Mouse (Mus musculus): Measurements from ENCODE around the gene Tyro3.
A peak's percentile ranks its signal among the peaks of the same experiment; 100 is the strongest.

Gene Tyro3

DNA sequence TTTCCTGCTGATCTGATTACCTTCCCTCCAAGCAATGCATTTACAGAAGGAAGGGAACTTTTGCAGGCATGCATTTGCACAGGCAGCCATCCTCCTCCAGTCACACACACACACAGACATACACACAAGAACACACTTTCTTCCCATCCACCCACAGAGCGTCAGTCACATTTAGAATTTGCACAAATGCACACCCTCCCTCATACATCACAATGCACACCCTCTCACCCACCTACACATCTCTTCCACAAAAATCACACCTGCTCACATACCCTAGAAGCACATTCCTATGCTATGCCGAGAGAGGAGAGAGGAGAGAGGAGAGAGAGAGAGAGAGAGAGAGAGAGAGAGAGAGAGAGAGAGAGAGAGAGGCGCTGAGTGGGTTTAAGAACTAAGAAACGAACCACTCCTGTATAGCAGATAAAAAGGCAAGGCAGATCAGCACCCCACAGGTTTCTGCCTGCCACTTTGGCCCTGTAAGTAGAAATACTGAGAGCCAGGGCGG lies at the start of gene Tyro3:
Tyro3 (plus strand) TSS at position 455 of the 505 bp plus-strand sequence.
- DNase-seq (ENCODE audit: low spot score) = no peak

DNA sequence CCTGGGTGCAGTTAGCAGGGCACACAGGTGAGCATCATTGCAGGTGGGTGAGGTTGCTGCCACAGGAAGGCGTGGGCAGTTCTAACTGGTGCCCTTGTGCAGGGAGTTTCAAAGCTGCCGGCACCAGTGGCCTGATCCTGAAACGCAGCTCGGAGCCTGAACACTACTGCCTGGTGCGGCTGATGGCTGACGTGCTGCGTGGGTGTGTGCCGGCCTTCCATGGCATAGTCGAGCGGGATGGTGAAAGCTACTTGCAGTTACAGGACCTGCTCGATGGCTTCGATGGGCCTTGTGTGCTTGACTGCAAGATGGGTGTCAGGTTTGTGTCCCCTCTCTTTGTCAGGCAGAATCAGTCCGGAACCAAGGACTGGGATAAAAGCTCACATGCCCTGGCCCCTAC lies 48.3 kb upstream of the Tyro3 start:
- no peak for DNase-seq (ENCODE audit: low spot score)

DNA sequence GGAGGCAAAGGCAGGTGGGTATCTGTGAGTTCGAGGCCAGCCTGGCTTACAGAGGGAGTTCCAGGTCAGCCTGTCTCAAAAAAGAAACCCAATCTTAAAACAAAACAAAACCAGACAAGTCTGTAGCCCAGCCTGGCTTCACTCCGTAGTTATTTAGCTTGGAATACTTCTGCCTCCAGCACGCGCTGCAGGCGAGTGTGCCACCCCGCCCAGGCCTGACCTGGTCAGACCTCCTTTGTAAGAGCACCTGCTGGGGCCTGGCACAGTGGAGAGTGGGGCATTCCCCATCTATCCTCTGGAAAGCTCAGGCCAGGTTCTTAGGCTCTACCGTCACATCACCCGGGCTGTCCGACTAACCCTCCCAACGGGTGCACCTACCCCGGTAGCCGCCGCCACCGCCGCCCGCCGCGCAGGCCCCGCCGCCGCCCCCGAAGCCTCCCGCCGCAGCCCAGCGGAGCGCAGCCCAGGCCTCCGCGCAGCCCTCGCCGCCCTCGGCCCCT lies 39.9 kb upstream of the Tyro3 start:
- no peak for DNase-seq (ENCODE audit: low spot score)

DNA sequence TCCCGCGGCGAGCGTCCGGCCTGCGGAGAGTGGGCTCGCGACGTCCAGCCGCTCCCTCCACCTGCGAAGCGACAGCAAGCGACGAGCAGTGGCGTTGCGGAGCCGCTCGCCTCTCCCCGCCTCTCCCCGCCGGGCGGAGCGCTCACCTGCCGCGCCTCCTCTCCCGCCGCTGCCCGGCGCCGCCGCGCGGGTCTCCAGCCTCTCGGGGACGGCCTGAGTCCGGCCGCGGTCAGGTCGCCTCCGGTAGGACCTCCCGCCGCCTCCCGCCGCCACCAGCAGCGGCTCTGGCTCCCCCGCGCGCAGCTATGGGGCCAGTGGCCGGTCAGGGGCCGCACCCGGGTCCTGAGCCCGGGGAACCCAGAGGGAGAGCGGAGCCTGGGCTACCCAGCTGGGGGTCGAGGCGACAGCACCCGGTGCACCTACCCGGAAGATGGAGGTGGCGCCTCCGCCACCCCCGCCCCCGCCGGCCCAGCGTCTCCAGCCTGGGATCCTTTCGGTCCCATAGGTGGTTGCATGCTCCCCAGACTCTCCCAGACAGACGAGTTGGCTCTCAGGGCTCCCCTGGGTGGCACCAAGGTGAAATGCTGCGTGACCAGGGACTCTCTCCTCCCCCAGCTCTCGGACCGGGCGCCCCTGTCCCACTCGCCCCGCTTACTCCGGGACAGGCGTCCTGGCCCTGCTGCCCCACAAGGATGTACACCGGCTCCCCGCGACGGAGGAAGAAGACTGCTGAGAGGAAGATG lies 39.3 kb upstream of the Tyro3 start:
- peak; percentile 13 for DNase-seq (ENCODE audit: low spot score)

DNA sequence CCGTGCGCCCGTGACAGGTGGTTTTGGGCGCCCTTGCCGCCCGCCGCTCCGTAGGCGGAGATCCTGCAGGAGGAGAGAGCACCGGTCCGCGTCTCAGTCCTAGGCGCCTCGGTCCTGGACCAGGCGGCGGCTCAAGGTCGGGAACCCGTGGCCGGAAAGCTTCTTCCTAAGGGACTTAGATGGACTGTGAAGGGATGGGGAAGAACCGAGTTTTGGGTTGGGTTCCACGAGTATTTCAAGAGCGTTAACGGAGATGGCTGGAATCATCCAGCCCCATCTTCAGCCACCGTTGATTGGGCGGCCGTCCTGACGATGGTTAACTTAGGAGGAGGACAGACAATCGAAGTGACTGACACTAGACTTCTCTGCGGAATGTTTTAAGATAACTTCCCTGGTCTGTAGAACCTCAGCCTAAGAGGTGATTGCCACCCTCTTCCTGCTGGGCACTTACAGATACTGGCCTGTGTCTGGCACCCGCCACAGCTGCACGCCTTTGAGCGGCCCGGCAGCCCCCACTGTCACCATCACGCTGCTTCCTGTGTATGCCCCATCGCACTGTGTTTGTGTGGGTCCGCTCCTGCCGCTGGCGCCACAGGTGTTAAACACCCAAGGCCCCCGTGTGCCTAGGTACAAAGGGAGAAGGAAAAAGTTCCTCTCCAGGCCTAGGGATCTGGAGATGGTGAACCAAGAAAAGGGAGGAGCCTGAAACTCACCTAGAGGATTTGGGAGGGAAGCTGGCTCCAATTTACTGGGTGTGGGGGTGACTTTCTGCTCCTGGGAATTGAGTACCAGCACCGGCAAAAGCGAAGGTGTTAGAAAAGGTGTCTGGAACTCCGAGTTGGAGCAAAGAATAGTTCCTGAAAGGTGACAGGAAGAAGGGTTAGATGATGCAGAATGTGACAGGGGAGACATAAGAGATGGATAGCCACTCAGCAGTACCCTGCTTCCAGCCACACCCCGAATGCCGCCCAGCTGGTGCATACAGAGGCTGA lies 38.4 kb upstream of the Tyro3 start:
- no peak for DNase-seq (ENCODE audit: low spot score)

DNA sequence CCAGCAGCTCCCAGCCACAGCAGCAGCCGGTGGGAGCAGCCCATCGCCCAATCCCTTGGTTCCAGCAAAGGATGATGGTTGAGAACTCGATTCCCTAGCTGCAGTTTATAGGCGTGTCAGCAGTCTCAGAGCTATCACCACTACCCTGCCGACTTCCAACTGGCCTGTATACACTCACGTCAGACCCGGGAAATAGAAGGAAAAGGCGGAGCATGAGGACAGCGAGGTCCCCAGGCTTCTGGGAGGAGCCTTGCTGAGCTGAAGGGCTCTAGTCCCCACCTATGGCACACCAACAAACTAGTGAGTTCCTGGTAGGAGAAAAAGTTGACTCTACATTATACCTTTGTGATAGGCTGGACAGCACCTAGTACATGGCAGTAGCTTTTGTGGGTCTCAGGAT lies 37.3 kb upstream of the Tyro3 start, which contains the start of gene Ltk:
Ltk (minus strand) TSS at position 181 of the 400 bp plus-strand sequence.
- no peak for DNase-seq (ENCODE audit: low spot score)

DNA sequence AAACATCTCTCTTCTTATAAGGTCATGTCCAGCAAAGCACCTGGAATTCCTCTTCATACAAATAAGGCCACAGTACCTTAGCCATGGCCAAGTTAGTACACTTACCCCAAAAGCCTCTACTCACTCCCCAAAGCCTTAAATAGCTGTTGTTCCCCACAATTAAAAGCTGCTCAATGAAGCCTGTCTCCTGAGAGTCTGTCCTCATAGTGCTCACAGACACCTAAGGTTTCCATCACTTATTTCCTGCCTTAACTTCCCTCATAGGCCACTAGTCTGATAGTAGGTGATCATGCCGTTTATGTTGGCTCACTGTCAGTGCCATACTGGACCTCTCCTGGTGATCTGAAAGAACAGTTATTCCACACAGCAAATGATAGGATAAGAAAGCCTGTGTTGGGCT lies 35.3 kb upstream of the Tyro3 start:
- DNase-seq (ENCODE audit: low spot score) = no peak

DNA sequence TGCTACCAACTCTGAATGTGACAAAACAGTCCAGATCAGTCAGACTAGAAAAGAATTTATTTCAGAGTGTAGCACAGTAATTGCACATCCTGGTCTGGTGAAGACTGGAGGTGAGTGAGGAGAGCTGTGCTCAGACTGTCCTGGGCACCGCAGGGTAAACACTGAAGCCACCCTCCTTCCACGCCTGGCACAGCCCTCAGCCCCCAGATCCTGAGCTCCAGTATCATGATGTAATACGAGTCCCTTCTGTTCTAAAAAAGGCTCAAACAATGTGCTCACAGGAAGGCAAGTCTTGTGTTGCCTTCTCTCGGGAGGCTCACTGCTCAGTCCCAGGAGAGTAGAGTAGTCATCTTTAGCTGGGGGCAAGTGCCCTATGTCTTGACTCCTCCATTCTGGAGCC lies 33.6 kb upstream of the Tyro3 start:
- DNase-seq (ENCODE audit: low spot score) = no peak

DNA sequence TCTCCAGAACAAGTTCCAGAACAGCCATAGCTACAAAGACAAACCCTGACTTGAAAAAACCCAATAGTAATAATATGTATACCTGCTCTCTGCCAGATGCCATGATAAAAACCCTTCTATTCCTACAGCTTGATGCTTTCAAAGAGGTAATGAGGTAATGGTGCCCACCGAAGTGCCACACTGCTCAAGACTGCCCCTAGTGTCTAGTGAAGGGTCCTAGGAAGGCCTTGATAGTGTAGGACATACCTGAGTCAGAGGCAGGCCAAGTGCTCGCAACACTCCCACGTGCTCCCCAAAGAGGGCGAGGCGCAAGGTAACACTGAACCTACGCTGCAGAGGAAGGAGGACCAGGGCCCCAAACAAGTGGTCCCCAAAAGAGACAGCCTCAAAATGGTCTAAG lies 30.3 kb upstream of the Tyro3 start:
- no peak for DNase-seq (ENCODE audit: low spot score)

DNA sequence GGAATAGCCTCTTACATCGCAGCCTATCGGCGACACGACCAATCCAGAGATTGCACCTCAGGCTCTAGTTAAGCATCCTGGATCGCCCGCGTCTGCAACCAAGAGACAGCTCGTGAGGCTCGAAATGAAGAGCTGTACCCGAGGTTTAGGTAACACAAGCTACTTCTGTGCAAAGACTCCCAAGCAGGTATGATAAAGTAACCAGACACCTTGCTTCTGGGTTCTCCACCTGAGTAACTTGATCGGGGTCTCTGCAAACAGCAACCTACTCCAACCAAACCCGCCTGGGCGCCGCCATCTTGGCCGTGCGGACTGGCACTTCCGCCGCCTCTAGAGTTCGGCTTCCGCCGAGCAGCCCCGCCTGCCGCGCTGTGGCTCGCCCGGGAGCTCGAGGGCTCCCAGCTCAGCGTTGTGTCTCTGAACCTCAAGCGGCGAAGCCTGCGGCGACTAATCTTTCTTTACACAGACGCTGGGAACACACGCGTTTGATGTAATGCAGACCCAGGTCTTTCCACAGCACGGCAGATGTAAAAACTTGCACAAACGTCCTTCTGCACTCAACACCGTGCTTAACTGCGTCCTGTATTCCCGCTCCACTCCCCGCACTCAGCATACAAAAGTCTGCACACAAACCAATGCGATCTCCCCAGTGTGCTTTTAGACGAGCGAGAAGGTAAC lies 10.2 kb upstream of the Tyro3 start, which contains the start of gene Rpap1:
Rpap1 (minus strand) TSS at position 332 of the 678 bp plus-strand sequence.
- peak; percentile 70 for DNase-seq (ENCODE audit: low spot score)

DNA sequence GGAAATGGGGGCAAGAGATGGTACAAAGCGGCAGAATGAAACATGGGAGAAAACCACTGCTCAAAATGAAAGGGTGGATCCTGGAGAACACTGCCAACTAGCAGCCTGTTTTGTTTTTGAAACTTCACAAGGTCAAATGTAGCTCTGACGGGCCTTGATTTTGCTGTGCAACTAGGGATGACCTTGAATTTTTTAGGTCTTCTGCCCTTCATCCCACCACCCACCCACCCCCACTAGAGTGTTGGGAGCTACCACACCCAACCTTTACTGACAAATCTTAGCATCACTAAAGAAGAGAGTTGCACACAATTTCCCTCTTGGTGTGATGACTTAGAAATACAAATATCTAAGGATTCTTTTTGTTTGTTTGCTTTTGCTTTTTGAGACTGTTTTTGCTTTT lies 7.5 kb upstream of the Tyro3 start:
- DNase-seq (ENCODE audit: low spot score) = no peak

DNA sequence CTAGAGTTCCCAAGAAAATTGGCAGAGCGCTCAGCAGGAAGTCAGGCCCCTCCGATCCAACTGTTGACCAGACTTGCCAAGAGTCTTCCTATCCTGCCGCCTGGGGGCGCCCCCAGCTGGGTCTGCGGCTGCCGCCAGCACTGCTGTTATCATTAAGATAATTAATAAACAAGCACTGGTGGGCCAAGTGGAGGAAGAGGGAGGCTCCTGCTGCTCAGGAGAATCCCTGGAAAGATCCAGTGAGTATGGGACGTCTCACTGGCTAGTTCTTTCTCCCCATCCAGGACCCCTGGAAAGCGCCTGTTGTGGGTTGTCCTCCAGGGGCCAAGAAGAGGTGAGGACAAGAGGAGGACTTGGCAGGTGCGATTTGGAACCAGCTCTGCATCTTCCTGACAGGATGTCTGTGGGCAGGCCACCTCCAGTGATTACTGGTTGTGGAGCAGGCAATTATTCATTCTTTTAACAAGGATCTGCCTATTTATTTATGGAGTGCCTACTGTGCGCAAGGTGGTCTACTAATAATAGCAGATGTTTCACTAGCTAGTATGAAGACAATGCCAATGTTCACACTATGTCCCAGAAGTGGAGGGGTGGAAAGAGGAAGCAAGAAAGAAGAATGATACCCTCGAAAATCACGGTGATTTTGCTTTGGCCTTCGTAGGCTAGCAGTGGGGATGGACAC lies 854 bp downstream of the Tyro3 start:
- peak; percentile 68 for DNase-seq (ENCODE audit: low spot score)

DNA sequence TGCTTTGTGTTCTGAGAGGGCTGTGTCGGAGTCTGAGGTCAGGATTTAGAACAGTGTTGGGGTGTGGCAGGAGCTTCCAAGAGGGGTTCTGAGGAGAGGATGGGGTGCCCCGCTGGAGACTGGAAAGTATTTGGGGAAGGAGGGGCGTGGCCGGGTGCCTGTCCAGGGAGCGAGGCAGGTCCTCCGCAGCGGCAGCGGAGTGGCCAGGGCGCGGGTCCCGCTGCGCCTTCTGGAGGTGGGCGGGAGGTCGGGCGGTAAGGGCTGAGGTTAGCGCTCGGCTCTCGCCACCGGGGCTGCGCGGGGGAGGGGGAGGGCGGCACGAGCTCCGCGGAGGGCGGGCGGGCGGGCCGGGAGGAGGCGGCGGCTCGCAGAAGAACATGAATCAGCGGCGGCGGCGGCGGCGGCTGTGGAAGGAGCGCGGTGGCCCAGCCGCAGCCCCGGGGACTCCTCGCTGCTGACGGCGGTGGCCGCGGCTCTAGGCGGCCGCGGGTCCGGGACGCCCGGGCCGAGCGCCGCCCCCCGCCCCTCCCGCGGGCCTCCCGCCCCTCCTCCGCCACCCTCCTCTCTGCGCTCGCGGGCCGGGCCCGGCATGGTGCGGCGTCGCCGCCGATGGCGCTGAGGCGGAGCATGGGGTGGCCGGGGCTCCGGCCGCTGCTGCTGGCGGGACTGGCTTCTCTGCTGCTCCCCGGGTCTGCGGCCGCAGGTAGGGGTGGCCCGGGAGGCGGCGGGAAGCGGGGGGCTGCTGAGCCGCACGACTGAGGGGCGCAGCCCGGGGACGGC lies 1.8 kb downstream of the Tyro3 start:
- DNase-seq (ENCODE audit: low spot score) = no peak

DNA sequence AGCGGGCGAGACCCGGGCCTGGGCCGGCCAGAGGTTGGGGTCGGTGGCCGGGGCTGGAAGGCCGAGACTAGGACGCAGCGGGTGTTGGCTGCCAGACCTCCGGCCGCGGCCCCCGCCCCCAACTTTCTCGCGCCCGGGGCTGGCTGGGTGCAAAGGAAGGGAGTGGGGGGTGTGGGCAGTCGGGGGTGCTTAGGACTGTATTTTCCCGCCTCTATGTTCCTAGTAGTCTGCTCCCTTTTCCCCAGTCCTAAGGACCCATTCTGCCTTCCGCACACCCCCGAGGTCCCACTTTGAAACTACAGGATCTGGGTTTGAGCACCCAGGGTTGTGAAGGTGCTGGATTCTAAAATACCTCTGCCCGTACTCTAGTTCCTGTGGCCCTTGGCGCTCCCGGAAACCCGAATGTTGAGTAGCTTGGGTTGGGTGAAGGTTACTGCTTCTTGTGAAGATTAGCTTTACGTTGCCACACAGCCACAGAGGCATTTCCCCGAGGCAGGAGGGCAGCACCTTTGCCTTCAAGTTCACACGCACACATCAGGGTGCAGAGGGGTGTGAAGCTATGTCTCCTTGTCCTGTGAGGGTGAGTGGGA lies 2.5 kb downstream of the Tyro3 start:
- no peak for DNase-seq (ENCODE audit: low spot score)

DNA sequence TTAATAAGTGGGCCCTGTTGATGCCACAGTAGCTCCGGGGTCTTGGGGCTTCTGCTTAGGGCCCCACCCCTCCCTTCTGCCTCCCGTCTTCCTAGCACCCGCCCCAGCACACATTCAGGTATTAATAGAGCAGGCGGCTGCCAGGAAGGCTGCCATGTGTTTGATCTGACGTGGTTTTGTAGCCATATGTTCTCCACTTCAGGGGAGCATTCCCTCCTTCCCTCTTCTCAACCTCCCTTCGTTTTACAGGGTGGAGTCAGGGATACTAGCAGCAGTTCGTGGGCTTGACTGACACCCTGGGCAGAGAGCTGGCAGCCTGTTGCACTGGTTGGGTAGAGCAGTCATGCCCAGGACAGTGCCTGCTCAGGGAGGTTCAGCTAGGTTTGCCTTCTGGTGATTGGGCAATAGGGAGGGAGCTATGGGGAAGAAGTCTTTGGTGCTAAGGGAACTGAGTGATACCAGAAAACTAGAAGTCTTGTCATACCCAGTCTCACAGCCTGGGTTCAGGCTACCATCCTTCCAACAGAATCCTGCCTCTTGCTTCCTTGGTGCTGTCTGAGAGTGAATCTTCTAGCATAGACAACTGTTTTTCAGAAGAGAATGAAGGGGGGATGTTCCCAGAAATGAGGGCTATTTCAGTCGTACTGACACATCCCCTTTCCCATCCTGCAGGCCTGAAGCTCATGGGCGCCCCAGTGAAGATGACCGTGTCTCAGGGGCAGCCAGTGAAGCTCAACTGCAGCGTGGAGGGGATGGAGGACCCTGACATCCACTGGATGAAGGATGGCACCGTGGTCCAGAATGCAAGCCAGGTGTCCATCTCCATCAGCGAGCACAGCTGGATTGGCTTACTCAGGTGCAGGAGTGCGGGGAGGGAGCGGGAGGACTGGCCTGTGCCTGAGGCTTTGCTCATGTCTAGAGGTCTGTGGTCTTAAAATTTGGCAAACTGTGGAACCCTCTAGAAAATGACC lies 3.6 kb downstream of the Tyro3 start:
- no peak for DNase-seq (ENCODE audit: low spot score)

DNA sequence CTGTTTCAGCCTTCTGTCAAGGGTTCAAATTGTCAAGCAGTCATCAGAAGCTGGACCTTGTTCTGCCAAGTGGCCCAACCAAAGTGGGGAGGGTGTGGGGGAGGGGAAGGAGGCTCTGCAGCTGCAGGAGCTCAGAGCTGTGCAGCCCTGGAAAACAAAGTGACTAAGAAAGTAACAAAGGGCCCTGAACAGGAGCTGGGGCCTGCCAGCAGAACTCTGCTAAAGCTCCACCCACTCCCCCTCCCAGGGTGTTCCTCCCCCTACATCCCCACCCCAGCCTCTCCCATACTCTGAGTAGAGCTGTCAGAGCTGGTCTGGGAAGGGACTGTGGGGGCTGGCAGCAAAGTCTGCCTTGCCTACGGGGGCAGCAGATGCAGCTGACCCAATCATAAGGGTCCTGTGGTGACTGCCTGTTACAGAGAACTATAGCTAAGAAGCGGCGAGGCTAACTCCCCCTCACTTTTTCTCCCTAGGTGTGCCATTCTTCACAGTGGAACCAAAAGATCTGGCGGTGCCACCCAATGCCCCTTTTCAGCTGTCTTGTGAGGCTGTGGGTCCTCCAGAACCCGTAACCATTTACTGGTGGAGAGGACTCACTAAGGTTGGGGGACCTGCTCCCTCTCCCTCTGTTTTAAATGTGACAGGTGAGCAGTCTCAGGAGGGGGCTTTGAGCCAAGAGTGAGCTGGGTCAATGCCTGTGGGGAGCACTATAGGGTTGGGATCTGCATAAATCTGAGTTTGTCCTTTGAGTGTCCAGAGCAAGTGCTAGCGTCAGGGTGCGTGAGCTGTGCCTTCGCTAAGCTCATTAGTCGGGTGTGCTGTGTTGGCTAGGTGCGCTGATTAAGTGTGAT lies 5.5 kb downstream of the Tyro3 start:
- DNase-seq (ENCODE audit: low spot score) = no peak

DNA sequence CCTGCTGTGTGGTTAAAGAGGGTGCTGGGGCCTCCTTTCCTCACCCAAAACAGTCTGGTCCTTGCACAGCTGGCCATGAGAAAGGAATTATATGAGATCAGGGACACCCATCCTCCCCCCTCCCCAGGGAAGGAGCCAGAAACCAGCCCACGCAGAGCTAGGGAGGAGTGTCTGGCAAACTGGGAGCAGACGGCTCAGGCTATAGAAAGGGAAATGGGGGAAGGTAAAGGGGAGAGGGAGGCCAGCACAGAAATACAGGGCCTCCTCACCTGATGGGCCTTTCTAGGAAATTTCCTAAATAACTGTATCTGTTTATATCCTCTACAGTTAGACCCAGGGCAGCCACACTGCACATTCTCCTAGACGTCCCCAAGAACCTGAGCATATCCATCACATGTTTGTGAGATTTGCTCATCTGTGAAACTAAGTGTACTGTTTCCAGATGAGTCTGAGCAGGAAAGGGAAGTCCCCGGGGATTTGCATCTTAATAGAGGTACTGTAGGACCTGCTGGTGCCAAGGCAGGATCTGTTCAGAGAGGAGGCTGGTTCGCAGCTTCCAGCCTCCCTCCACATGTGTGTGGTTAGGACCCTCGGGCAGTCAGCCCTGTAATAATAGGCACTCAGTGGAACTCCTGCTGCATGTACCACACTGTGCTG lies 6.2 kb downstream of the Tyro3 start:
- DNase-seq (ENCODE audit: low spot score) = no peak

DNA sequence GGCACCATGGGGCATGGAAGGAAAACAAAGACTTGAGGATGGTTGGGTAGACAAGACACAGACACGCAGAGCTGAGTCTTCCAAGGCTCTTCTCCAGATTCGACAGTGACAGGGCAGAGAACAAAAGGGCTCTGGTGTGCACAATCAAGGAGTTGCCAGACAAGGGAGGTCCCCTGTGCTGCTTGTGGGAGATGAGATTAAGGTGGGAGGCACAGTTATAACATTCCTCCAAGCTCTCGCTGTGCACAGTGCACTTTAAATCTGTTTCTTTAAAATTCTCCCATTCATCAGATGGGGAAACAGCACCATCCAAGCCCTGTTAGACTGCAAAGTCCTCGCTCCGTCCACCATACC lies 6.7 kb downstream of the Tyro3 start:
- DNase-seq (ENCODE audit: low spot score) = no peak

All from ovary, postnatal 14 days (tissue).